Mouse (Mus musculus) mouse trophoblast stem cell (cell line): ENCODE data around the gene Sct.

Experiments
- in situ Hi-C, 2 experiments: fragments of 300-500 bp; cut with MseI, MboI; formaldehyde crosslinking; loops; 2 replicates in 1 of 2; 3 replicates in 1 of 2; pipeline ENCODE4 v1.15.1; 2025

Sct gene

DNA sequence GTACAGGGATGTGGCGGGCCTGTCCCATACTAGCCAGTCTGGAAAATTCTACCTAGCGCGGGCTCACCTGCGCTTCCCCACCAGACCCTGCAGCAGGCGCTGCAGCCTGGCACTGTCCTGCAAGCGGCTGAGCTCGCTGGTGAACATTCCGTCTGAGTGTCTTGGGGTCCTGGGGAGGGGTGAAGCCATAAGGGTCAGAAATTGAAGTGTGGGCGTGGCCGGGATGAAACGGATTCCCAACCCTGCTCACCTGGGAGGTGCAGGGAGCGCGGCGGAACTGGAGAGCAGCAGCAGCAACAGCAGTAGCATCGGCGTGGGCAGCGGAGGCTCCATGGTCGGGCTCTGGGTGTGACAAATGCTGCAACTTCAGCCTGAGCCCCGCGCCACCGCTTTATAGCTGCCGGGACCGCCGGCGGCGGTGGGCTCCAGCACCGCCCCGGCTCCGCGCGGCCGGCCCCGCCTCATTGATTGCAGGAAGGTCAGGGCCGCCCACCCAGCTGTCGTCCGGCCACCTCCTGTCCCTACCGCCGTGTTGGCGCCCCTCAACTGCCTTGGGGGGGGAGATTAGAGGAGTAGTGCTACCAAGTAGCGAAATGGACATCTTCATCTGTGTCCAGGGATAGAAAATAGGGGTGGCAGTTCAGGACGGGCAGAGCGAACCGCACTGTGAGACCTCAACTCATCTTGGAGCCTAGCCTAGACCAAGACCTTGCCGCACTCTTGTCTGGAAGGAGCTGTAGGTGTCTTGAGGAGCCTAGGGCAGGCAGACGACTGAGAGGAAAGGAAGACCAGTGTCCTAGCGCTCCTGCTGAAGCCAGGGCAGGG lies at the start of gene Sct:
TSS of gene Sct (minus strand) at position 368 of the 825 bp plus-strand sequence.
- in situ Hi-C loops: no loop called here

DNA sequence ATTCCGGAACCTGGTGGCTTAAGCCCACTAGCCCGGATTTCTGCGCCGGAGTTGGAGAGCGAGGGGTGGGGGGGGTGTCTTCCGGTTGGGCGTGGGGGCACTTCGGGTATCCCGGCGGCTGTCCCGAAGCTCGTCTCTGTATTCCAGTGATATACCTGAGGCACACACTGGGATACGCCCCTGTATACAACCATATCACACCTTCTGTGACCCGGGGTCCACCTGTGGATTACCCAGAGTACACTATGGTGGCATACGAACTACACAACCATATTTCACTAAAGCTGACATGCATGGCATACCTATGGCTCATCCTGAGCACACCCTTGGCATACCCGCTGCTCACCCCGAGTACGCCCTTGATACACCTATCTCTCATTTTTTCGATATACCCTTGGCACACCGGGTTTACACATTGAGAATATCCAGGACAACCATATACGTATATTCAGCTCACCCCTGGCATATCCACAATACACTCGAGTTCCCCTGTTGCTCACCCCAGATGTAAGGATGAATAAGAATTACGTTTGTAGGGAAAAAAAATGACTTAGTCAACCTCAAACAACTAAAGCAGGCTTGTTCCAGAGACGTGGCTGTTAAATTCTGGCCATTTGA lies 49.5 kb upstream of the Sct start:
- in situ Hi-C loops: no loop called here

DNA sequence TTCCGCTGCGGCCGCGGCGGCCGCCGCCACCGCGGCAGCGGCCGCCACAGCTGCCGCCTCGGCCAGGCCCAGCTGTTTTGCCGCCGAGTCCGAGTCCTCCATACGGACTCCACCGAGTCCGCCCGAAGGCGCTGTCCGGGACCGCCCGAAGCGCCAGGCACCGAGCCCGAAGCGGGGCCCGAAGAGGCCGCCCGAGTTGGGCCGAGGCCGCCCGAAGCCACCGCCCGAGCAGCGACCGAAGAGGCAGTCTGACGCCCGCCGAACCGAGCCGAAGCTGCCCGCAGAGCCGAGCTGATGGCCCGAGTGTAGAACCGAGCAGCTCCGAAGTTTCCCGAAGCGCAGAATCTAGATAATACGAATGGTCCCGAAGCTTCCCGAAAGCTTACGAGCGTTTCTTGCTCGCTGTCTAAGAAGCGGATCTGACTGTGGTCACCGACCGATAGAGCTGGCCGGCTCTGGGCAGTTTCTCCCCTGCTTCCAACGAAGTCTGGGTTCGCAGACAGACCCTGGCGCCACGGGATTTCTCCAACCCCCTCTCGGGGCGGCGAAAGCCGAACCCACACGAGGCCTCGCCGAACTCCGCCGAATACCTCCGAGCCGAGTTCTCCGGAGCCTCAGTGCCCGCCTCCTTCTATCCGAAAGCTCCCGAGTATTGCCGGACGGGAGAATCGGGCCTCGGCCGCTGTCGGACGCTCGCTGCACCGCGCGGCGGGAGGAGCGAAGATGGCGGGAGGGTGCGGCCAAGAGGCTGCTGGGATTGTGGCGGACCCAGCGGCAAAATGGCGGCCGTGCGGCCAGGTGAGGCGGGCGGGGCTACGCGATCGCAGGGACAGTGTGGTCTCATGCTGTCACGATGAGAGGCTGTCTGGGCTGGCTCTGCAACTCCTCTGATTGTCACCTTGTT lies 48.8 kb upstream of the Sct start, which contains the start of the genes Deaf1 and Tmem80:
TSS of gene Deaf1 (minus strand) at position 222 of the 904 bp plus-strand sequence.
TSS of gene Tmem80 (plus strand) at position 271 of the 904 bp plus-strand sequence.
- in situ Hi-C loops: no loop called here

DNA sequence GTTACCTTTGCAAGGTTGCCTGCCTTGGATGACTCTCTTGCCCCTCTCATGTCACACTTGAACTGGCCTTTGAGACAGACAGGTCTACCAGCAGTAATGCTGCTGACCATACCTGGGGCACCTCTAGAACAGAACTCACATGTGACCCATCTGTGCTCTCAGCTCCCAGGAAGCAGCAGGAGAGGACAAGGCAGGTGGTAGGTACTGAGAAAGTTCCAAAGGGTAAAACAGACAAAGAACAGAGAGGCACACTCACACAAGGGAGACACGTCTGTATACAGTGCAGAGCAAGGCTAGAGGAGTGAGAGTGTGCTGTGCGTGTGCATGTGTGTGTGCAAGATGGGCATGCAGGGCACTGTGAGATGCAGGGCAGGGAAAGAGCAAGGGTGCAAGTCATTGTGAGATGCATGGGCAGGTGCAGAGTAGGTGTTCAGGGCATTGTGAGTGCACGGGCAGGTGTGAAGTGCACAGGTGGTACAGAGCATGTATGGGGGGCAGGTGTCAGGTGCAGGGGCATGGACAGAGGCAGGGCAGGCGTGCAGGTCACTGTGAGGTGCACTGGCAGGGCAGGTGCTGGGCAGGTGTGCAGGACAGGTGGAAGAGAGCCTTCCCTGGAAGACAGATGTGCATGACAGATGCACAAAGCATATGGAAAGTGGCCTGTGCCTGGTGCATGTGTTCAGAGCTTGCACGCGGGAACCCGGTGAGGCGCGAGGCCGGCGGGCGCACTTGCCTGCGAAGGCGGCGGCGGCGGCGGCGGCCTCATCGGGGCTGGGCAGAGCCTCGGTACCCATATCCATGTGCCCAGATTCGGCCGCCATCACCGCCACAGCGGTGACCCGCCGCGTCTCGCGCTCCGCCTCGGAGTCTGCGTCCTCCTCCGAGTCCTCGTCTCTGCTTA lies 47.9 kb upstream of the Sct start:
- in situ Hi-C loops: no loop called here

DNA sequence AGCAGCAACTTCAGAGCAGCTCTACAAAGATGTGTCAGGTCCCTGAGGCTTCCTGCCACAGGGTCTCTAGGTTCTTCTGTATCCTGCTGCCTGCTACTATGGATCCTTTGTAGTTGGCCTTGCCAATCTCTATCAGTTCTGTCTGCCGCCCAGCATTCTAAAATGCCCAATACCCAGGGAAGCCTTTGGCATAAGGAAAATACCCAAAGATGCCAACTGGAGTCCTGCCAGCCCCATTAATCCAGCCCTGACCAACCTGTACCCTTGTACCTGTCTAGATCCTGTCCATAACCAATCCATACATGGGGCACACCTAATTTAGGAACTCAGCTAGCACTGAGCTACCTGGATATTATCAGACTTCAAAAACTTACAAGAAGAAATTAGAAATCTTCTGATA lies 45.8 kb upstream of the Sct start:
- in situ Hi-C loops: no loop called here

DNA sequence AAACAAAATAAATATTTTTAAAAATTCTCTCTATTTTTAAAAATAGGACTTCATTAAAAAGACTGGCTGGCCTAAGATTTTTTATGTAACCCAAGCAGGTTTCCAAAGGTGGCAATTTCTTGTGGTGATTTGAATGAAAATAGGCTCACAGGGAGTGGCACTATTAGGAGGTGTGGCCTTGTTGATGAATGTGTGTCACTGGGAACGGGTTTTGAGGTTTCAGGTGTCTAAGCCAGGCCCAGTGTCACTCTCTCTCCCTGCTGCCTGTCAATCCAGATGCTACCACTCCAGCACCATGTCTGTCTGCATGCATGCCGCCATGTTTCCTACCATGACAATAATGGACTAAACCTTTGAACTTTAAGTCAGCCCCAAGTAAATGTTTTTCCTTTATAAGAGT lies 40.5 kb upstream of the Sct start:
- in situ Hi-C loops: no loop called here

DNA sequence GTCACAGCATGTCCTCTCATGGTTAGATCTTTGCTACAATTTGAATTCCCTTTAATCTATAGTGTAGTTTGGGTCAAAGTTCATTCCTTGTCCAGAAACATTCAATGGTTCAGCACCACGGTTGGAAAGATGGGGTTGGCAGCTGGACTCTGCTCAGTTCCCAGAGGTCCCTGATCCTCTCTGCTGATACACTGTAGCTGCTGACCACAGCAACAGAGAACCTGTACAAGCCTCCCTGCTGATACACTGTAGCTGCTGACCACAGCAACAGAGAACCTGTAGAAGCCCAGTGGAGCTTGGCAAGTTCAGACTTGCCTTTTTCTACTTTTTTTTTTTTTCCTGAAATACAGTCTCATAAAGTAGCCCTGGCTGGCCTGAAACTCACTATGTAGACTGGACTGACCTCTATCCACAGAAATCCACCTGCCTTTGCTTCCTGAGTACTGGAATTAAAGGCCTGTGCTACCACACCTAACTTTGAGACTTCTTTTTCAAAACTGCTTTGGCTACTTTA lies 38.7 kb upstream of the Sct start:
- in situ Hi-C loops: no loop called here

DNA sequence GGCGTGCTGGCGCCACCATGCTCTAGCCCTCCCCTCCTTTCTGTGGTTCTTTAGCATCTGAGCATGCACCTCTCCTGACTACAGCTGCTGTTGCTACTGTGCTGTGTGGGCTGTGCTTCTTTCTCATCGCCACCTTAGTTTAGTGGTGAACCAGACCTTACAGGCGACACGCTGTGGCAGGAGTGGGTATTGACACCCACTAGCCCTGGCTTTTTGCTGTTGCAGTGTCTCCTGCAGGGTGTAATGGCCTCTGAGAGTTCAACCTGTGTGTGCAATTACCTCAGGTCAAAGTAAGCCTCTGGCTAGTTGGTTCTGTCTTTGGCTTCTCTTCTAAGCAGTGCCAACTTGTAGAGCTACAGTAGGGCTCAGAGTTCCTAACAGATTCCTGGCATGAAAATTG lies 37.0 kb upstream of the Sct start:
- in situ Hi-C loops: no loop called here

DNA sequence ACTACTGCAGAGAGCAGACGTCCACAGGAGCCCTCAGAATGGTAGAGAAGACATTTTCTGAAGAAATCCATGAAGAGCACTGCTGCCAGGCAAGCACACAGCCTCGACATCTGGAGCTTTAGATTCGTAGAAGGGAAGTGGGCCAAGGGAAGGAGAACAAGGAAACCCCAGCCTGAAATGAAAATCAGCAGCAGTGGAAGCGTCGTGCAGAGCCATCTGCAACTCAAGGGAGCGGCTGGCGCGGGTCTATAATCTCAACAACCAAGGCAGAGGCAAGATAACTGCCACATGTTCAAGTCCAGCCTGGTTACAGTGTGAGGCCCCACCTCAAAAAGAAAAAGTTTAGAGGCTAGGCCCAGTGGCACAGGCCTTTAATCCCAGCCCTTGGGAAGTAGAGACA lies 36.1 kb upstream of the Sct start:
- in situ Hi-C loops: no loop called here

DNA sequence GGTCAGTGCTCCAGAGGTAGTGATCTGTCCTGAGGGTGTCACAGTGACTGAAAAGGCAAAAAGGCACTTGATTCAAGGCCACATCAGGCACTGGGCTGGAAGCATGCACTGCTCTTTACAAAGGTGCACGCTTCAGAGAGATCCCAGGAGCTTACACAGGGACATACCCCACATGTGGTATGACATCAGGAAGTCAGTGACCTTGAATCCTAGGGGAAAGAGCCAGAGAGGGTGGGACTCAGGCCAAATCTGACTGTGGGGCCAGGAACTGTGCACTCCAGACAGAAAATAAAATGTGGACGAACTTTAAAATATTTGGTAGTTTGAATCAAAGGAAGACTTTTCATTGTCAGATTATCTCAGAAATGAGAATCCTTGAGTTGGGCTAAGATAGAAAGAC lies 35.5 kb upstream of the Sct start:
- in situ Hi-C loops: no loop called here

DNA sequence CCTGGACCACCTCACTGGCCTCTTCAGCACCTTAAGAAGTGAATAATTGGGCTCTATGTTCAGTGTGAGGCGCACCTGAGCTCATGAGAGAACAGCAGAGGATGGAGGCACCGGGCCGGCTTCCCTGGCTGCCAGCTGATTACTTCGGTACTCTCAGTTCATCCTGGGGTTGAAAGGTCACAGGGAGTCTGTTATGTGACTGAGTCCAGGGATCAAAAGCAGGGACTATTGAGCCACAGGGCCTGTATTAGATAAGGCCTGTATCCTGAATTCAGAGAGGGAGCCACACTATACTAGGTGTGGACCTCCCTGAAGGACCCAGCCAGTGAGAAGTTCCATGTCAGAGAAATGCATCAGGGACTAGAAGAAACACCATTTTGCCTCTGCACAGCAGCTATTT lies 25.6 kb upstream of the Sct start:
- in situ Hi-C loops: no loop called here

DNA sequence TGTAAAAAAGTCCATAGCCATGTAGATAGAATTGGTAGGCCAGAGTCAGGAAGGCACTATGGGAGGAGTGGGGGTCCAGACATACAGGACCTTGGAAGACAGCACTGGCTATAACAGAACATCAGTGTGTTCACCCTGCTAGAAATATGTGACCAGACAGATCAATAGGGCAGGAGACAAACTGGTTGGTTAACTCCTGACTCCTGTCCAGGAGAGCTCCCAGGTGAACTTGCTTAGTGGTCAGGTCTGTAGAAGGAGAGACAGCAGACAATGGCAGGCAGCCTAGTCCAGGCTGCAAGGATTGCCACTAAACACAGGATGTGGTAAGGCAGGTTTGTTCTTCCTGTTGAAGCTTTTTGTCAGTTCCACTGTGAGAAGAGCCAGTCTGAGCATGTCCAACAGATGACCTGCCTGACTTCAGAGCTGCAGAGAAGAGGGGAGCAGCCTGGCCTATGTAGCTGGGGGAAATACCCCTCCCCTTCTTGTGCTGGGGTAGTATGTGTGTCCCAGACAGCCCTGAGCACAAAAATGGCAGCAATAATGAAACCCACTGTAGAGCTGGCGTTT lies 23.9 kb upstream of the Sct start:
- in situ Hi-C loops: no loop called here

DNA sequence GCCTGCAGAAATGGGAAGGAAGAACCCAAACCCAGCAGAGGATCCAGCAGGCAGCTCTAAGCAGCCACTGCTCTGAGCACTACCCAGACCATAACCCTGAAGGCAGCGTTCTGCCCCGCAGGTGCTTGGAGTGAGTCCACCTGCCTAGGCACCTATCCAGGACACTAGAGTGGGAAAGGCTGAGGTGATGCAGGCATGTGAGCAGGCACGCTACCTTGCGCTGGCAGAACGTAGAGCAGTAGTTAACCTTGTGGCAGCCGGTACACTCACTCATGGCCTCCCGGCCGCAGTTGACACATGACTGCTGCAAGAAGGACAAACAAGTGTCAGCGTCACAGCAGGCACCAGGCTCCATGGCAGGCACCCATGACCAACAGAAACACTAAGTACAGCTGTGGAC lies 22.5 kb upstream of the Sct start:
- in situ Hi-C loops: no loop called here

DNA sequence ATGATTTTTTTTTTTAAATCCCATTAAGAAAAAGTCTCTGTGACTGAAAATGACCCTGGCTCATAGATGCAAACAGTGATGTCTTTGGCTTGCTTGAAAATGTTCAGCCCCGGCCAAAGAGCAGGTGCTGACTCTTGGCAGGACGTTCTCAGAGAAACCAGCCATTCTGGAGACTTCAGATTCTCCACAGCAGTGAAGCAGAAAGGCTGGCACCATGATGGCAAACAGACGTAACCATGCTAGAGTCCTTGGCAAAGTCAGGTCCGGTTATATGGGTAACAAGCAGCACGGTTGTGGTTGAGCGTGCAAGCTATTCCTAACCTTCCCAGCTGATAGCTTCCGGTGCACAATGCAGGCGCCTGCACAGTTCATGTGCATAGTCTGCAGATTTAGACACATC lies 20.2 kb upstream of the Sct start:
- in situ Hi-C loops: no loop called here

DNA sequence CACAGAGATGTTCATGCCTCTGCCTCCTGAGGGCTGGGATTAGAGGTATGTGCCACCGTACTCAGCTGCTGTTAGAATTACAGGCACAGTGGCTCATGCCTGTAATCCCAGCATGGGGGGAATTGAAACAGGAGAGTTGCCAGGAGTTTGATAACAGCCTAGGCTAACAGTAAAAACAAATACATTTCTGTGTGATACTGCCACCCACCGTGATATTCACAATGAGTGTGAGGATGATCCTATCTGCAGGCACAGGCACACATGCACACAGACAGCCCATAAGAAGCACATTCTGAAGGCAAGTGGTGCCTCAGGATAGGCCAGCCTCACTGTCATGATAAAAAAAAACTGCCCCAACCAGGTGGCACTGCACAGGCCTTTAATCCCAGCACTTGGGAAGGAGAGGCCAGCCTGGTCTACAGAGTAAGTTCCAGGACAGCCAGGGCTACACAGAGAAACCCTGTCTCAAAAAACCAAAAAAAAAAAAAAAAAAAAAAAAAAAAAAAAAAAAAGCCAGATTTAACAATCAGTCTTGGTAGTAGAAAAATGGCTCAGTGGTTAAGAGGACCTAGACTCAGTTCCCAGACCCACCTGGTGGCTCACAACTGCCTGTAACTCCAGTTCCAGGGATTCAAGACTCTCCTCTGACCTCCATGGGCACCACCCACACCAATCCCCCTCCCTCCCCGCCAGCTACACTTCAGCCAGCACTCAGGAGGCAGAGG lies 19.2 kb upstream of the Sct start:
- in situ Hi-C loops: no loop called here

DNA sequence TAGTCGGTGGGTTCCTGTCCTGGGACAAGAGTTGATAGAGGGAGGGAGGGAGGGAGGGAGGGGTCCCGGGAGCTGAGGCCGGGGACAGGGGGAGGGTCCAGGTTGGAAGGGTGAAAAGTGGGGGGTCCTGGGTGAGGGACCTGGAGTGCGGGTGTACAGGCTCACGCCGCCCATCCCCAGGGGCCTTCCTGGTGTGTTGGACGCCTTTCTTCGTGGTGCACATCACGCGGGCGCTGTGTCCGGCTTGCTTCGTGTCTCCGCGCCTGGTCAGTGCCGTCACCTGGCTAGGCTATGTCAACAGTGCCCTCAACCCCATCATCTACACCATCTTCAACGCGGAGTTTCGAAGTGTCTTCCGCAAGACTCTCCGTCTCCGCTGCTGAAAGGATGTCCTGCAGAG lies 15.5 kb upstream of the Sct start:
- in situ Hi-C loops: no loop called here

DNA sequence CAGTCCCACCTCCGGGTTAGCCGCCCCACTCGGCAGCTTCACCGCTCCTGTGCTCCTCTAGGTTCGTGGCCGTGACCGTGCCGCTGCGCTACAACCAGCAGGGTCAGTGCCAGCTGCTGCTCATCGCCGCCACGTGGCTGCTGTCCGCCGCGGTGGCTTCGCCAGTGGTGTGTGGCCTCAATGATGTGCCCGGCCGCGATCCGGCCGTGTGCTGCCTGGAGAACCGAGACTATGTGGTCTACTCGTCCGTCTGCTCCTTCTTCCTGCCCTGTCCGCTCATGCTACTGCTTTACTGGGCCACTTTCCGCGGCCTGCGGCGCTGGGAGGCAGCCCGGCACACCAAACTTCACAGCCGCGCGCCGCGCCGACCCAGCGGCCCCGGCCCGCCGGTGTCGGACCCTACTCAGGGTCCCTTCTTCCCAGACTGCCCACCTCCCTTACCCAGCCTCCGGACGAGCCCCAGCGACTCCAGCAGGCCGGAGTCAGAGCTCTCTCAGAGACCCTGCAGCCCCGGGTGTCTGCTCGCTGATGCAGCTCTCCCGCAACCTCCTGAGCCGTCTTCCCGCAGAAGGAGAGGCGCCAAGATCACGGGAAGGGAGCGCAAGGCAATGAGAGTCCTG lies 15.0 kb upstream of the Sct start:
- in situ Hi-C loops: no loop called here

DNA sequence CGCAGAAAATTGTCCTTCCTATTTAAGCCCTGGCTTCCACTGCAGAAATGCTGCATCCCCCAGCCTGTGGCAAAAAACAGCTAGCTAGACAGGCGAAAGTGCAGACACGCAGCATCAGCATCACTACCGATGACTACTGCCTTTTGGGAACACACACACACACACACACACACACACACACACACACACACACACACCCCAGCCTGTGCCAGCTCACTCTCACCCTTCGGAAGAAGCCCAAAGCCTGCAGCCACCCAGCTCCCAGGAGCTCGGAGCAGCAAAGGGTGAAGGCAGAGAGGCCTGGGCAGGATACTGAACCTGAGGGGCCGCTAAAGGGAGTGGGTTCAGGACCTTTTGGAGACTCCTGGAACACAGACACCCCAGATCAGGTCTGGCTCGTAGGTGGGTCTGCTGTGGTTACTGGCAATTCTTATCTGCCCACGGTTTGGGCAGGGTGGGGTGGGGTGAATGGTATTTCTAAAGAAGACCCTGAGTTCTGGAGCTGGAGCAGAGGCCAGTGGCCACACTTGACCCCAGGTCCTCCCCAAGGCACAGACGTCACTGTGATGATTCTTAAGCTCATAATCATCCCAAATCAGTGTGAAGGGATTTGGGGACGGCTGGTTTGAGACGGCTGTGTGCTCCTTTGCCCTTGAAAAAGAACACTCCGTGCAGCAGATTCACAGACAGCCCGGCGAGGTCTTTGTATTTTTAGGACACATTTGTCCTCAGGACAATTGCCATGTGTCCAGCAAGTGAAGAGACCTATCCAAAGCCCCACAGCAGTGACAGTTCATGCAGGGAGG lies 13.9 kb upstream of the Sct start:
- in situ Hi-C loops: no loop called here
